Mouse (Mus musculus): Measurements from ENCODE around the gene Trp63. TPM values are rescaled to one million over a fixed set of nuclear protein-coding genes. Genes with fewer than 3 reads are reported as not detected.

The Trp63 gene
- polyA plus RNA-seq, 1 experiment from 2014 or later: 0.53 TPM

- no peak for ATAC-seq (ENCODE audit: insufficient number of reproducible peaks, insufficient read depth, low FRiP score, low read depth)
- Histone ChIP-seq H3K4me3 (ENCODE audit: control insufficient read depth in 1 of 2, insufficient read depth in 1 of 2, low read depth in 1 of 2, low read length in 2 of 2) (no peak overlapping the region), H3K4me1 (ENCODE audit: control insufficient read depth in 2 of 2, insufficient read depth in 2 of 2, low read length in 2 of 2) (no peaks in the 10 kb centered on the region), H3K36me3 (ENCODE audit: control insufficient read depth, insufficient read depth, low read length) (no peaks in the 10 kb centered on the region), H3K27ac (replicated peaks in 1 of 2; ENCODE audit: control insufficient read depth in 1 of 2, insufficient read depth in 1 of 2, low read depth in 2 of 2, low read length in 2 of 2) (no peak overlapping the region), H3K27me3 (ENCODE audit: control insufficient read depth, insufficient read depth, low read length) (no peaks in the 10 kb centered on the region), H3K9me3 (ENCODE audit: control insufficient read depth, low read length) (no peaks in the 10 kb centered on the region), H3K9ac (ENCODE audit: low read length) (no peak overlapping the region), H3K4me2 (ENCODE audit: low read length) (no peak overlapping the region)
- 59% methylated on average over 2 of the region's 2 CpGs for WGBS
Measured at GRCm38 (mm10) chr16:25848474-25848873, 164.9 kb downstream of the Trp63 start.

- H3K27me3 ChIP-seq (ENCODE audit: control insufficient read depth, insufficient read depth, low read length): no peaks in the 10 kb centered on the region
- no peak overlapping the region for H3K27ac ChIP-seq (replicated peaks in 1 of 2; ENCODE audit: control insufficient read depth in 1 of 2, insufficient read depth in 1 of 2, low read depth in 2 of 2, low read length in 2 of 2)
- H3K9me3 ChIP-seq (ENCODE audit: control insufficient read depth, low read length): no peaks in the 10 kb centered on the region
- no peaks in the 10 kb centered on the region for H3K4me1 ChIP-seq (ENCODE audit: control insufficient read depth in 2 of 2, insufficient read depth in 2 of 2, low read length in 2 of 2)
- H3K9ac ChIP-seq (ENCODE audit: low read length): no peak overlapping the region
- no peaks in the 10 kb centered on the region for H3K36me3 ChIP-seq (ENCODE audit: control insufficient read depth, insufficient read depth, low read length)
- H3K4me3 ChIP-seq (ENCODE audit: control insufficient read depth in 1 of 2, insufficient read depth in 1 of 2, low read depth in 1 of 2, low read length in 2 of 2): no peak overlapping the region
- 64% methylated on average over 13 of the region's 13 CpGs for WGBS
- ATAC-seq (ENCODE audit: insufficient number of reproducible peaks, insufficient read depth, low FRiP score, low read depth): no peak
- no peak overlapping the region for H3K4me2 ChIP-seq (ENCODE audit: low read length)
Measured at GRCm38 (mm10) chr16:25849593-25850464, 166.3 kb downstream of the Trp63 start.

GRCm38 (mm10) chr16:25860731-25861505 is 177.4 kb downstream of the Trp63 start:
- Histone ChIP-seq H3K9ac (ENCODE audit: low read length) (no peak overlapping the region), H3K27ac (replicated peaks in 1 of 2; ENCODE audit: control insufficient read depth in 1 of 2, insufficient read depth in 1 of 2, low read depth in 2 of 2, low read length in 2 of 2) (no peak overlapping the region), H3K4me3 (ENCODE audit: control insufficient read depth in 1 of 2, insufficient read depth in 1 of 2, low read depth in 1 of 2, low read length in 2 of 2) (no peak overlapping the region), H3K4me2 (ENCODE audit: low read length) (no peak overlapping the region), H3K36me3 (ENCODE audit: control insufficient read depth, insufficient read depth, low read length) (no peaks in the 10 kb centered on the region), H3K9me3 (ENCODE audit: control insufficient read depth, low read length) (no peaks in the 10 kb centered on the region), H3K27me3 (ENCODE audit: control insufficient read depth, insufficient read depth, low read length) (no peaks in the 10 kb centered on the region), H3K4me1 (ENCODE audit: control insufficient read depth in 2 of 2, insufficient read depth in 2 of 2, low read length in 2 of 2) (no peaks in the 10 kb centered on the region)
- no peak for ATAC-seq (ENCODE audit: insufficient number of reproducible peaks, insufficient read depth, low FRiP score, low read depth)
- WGBS: 77% methylated on average over 8 of the region's 8 CpGs

GRCm38 (mm10) chr16:25865096-25865869 is 181.7 kb downstream of the Trp63 start:
- ATAC-seq (ENCODE audit: insufficient number of reproducible peaks, insufficient read depth, low FRiP score, low read depth): no peak
- WGBS: 67% methylated on average over 7 of the region's 7 CpGs
- H3K36me3 ChIP-seq (ENCODE audit: control insufficient read depth, insufficient read depth, low read length): no peaks in the 10 kb centered on the region
- no peak overlapping the region for H3K27ac ChIP-seq (replicated peaks in 1 of 2; ENCODE audit: control insufficient read depth in 1 of 2, insufficient read depth in 1 of 2, low read depth in 2 of 2, low read length in 2 of 2)
- H3K4me3 ChIP-seq (ENCODE audit: control insufficient read depth in 1 of 2, insufficient read depth in 1 of 2, low read depth in 1 of 2, low read length in 2 of 2): no peak overlapping the region
- H3K9ac ChIP-seq (ENCODE audit: low read length): no peak overlapping the region
- H3K4me1 ChIP-seq (ENCODE audit: control insufficient read depth in 2 of 2, insufficient read depth in 2 of 2, low read length in 2 of 2): no peaks in the 10 kb centered on the region
- no peak overlapping the region for H3K4me2 ChIP-seq (ENCODE audit: low read length)
- H3K27me3 ChIP-seq (ENCODE audit: control insufficient read depth, insufficient read depth, low read length): no peaks in the 10 kb centered on the region
- H3K9me3 ChIP-seq (ENCODE audit: control insufficient read depth, low read length): no peaks in the 10 kb centered on the region

GRCm38 (mm10) chr16:25871503-25871902 is 187.9 kb downstream of the Trp63 start:
- no peaks in the 10 kb centered on the region for H3K36me3 ChIP-seq (ENCODE audit: control insufficient read depth, insufficient read depth, low read length)
- no peaks in the 10 kb centered on the region for H3K9me3 ChIP-seq (ENCODE audit: control insufficient read depth, low read length)
- H3K27me3 ChIP-seq (ENCODE audit: control insufficient read depth, insufficient read depth, low read length): no peaks in the 10 kb centered on the region
- no peak for ATAC-seq (ENCODE audit: insufficient number of reproducible peaks, insufficient read depth, low FRiP score, low read depth)
- H3K9ac ChIP-seq (ENCODE audit: low read length): no peak overlapping the region
- 61% methylated on average over 1 of the region's 1 CpGs for WGBS
- H3K4me1 ChIP-seq (ENCODE audit: control insufficient read depth in 2 of 2, insufficient read depth in 2 of 2, low read length in 2 of 2): no peaks in the 10 kb centered on the region
- H3K4me3 ChIP-seq (ENCODE audit: control insufficient read depth in 1 of 2, insufficient read depth in 1 of 2, low read depth in 1 of 2, low read length in 2 of 2): no peak overlapping the region
- no peak overlapping the region for H3K27ac ChIP-seq (replicated peaks in 1 of 2; ENCODE audit: control insufficient read depth in 1 of 2, insufficient read depth in 1 of 2, low read depth in 2 of 2, low read length in 2 of 2)
- no peak overlapping the region for H3K4me2 ChIP-seq (ENCODE audit: low read length)

- Histone ChIP-seq H3K36me3 (ENCODE audit: control insufficient read depth, insufficient read depth, low read length) (no peaks in the 10 kb centered on the region), H3K27me3 (ENCODE audit: control insufficient read depth, insufficient read depth, low read length) (no peaks in the 10 kb centered on the region), H3K4me2 (ENCODE audit: low read length) (no peak overlapping the region), H3K27ac (replicated peaks in 1 of 2; ENCODE audit: control insufficient read depth in 1 of 2, insufficient read depth in 1 of 2, low read depth in 2 of 2, low read length in 2 of 2) (no peak overlapping the region), H3K9me3 (ENCODE audit: control insufficient read depth, low read length) (no peaks in the 10 kb centered on the region), H3K9ac (ENCODE audit: low read length) (no peak overlapping the region), H3K4me1 (ENCODE audit: control insufficient read depth in 2 of 2, insufficient read depth in 2 of 2, low read length in 2 of 2) (no peaks in the 10 kb centered on the region), H3K4me3 (ENCODE audit: control insufficient read depth in 1 of 2, insufficient read depth in 1 of 2, low read depth in 1 of 2, low read length in 2 of 2) (no peak overlapping the region)
- no peak for ATAC-seq (ENCODE audit: insufficient number of reproducible peaks, insufficient read depth, low FRiP score, low read depth)
- 83% methylated on average over 2 of the region's 2 CpGs for WGBS
Measured at GRCm38 (mm10) chr16:25875681-25876080, 192.1 kb downstream of the Trp63 start.

GRCm38 (mm10) chr16:25877416-25877965 is 193.9 kb downstream of the Trp63 start:
- WGBS: 86% methylated on average over 7 of the region's 7 CpGs
- Histone ChIP-seq H3K9me3 (ENCODE audit: control insufficient read depth, low read length) (no peaks in the 10 kb centered on the region), H3K4me1 (ENCODE audit: control insufficient read depth in 2 of 2, insufficient read depth in 2 of 2, low read length in 2 of 2) (no peaks in the 10 kb centered on the region), H3K4me2 (ENCODE audit: low read length) (no peak overlapping the region), H3K27me3 (ENCODE audit: control insufficient read depth, insufficient read depth, low read length) (no peaks in the 10 kb centered on the region), H3K9ac (ENCODE audit: low read length) (no peak overlapping the region), H3K27ac (replicated peaks in 1 of 2; ENCODE audit: control insufficient read depth in 1 of 2, insufficient read depth in 1 of 2, low read depth in 2 of 2, low read length in 2 of 2) (no peak overlapping the region), H3K36me3 (ENCODE audit: control insufficient read depth, insufficient read depth, low read length) (no peaks in the 10 kb centered on the region), H3K4me3 (ENCODE audit: control insufficient read depth in 1 of 2, insufficient read depth in 1 of 2, low read depth in 1 of 2, low read length in 2 of 2) (no peak overlapping the region)
- no peak for ATAC-seq (ENCODE audit: insufficient number of reproducible peaks, insufficient read depth, low FRiP score, low read depth)
